Comparison of ENCODE assay signal across 14 mouse cellular contexts in genomic region chr9:62590407-62591195, GRCm38 (mm10). TPM values are rescaled to one million over a fixed set of nuclear protein-coding genes. Genes with fewer than 3 reads are reported as not detected.
A peak's percentile ranks its signal among the peaks of the same experiment; 100 is the strongest.
DNase-seq lines count a peak whose midpoint lies in the region; ATAC-seq and TF ChIP-seq lines count a peak whose summit lies in the region.
"Had no signal": no experiment of that assay in that cellular context is flagged by ENCODE, and none has a peak within 500 bp of the region (broad histone marks: within the 10 kb centered on the region; RNA-seq: fewer than 3 reads in every experiment).

No protein-coding gene starts in this region.

- no peak overlapping the region for H3K9ac ChIP-seq in heart, embryonic 11.5 days (ENCODE audit: low read depth, low read length)
- H3K9ac ChIP-seq in intestine, embryonic 16.5 days (ENCODE audit: low read depth, low read length): no peak overlapping the region
- H3K9ac ChIP-seq: forebrain, postnatal 0 days; liver, postnatal 0 days; midbrain, embryonic 15.5 days had no signal

- no peaks in the 10 kb centered on the region for H3K9me3 ChIP-seq in heart, embryonic 11.5 days (replicated peaks; ENCODE audit: control insufficient read depth, low read length)
- H3K9me3 ChIP-seq in intestine, embryonic 16.5 days (ENCODE audit: control insufficient read depth, low read length): no peaks in the 10 kb centered on the region
- H3K9me3 ChIP-seq: midbrain, embryonic 15.5 days had no signal

- H3K27me3 ChIP-seq in heart, embryonic 11.5 days (ENCODE audit: control insufficient read depth, insufficient read depth, low read length): no peaks in the 10 kb centered on the region
- no peaks in the 10 kb centered on the region for H3K27me3 ChIP-seq in intestine, embryonic 16.5 days (replicated peaks; ENCODE audit: control insufficient read depth, insufficient read depth, low read length)
- H3K27me3 ChIP-seq: midbrain, embryonic 15.5 days had no signal

- H3K4me2 ChIP-seq in heart, embryonic 11.5 days: no peak overlapping the region
- no peak overlapping the region for H3K4me2 ChIP-seq in intestine, embryonic 16.5 days (ENCODE audit: low read depth, low read length)
- H3K4me2 ChIP-seq: midbrain, embryonic 15.5 days had no signal

- TF ChIP-seq POLR2A in embryonic fibroblast, embryonic 13.5 days (IDR thresholded peaks at IDR 0.05; ENCODE audit: low read depth, low read length): no peak

- no peak for ATAC-seq in heart, embryonic 11.5 days (replicated peaks; ENCODE audit: insufficient number of reproducible peaks, low FRiP score, low TSS enrichment)
- no peak for ATAC-seq in intestine, embryonic 16.5 days
- ATAC-seq: forebrain, postnatal 0 days; liver, postnatal 0 days; midbrain, embryonic 15.5 days had no signal

- H3K27ac ChIP-seq in heart, embryonic 11.5 days (ENCODE audit: low read depth, low read length): no peak overlapping the region
- peak overlapping the region; percentile 45; the same call in 1 of the 2 replicates for H3K27ac ChIP-seq in embryonic fibroblast, embryonic 13.5 days (ENCODE audit: insufficient read depth, low read length)
- H3K27ac ChIP-seq in intestine, embryonic 16.5 days (ENCODE audit: low read length): peak overlapping the region; percentile 39; the same call in 1 of the 2 replicates
- H3K27ac ChIP-seq: midbrain, embryonic 15.5 days had no signal

- no peaks in the 10 kb centered on the region for H3K36me3 ChIP-seq in heart, embryonic 11.5 days (ENCODE audit: control insufficient read depth, insufficient read depth, low read length)
- no peaks in the 10 kb centered on the region for H3K36me3 ChIP-seq in intestine, embryonic 16.5 days (ENCODE audit: control insufficient read depth, insufficient read depth, low read length)
- H3K36me3 ChIP-seq: midbrain, embryonic 15.5 days had no signal

- intact Hi-C loops in heart, postnatal 10 days (cut with DNase I): no loop called here

- WGBS in heart, embryonic 11.5 days (ENCODE audit: insufficient replicate concordance): 82% methylated on average over 17 of the region's 17 CpGs
- 76% methylated on average over 17 of the region's 17 CpGs for WGBS in intestine, embryonic 16.5 days

- no peaks in the 10 kb centered on the region for H3K4me1 ChIP-seq in heart, embryonic 11.5 days (ENCODE audit: control insufficient read depth, insufficient read depth, low read length)
- no peaks in the 10 kb centered on the region for H3K4me1 ChIP-seq in embryonic fibroblast, embryonic 13.5 days (ENCODE audit: control insufficient read depth, insufficient read depth, low read length)
- no peaks in the 10 kb centered on the region for H3K4me1 ChIP-seq in intestine, embryonic 16.5 days (ENCODE audit: control insufficient read depth, insufficient read depth, low read length)
- H3K4me1 ChIP-seq: midbrain, embryonic 15.5 days had no signal

- no peak overlapping the region for H3K4me3 ChIP-seq in heart, embryonic 11.5 days (ENCODE audit: low read depth, low read length)
- H3K4me3 ChIP-seq in embryonic fibroblast, embryonic 13.5 days (ENCODE audit: insufficient read depth, low read length): no peak overlapping the region
- no peak overlapping the region for H3K4me3 ChIP-seq in intestine, embryonic 16.5 days (ENCODE audit: low read length)
- H3K4me3 ChIP-seq: midbrain, embryonic 15.5 days had no signal

- DNase-seq in heart, postnatal 10 days: peak; percentile 12 to 37
- DNase-seq in brain, adult 2 months (ENCODE audit: low read depth, low spot score): peak; percentile 2
- no peak for DNase-seq in spleen, postnatal 10 days (ENCODE audit: low spot score in 2 of 2)
- DNase-seq in embryo, embryonic 10 days (ENCODE audit: low spot score): no peak
- no peak for DNase-seq in frontal cortex, adult 2 months (ENCODE audit: extremely low spot score in 1 of 2, low spot score in 1 of 2)
- DNase-seq: cerebellum, postnatal 36 days; forebrain, postnatal 0 days; kidney, adult 11 months; liver, postnatal 0 days; right cerebral cortex, adult 18-20 months had no signal

- no peak for TF ChIP-seq CTCF in embryonic fibroblast, embryonic 13.5 days (IDR thresholded peaks at IDR 0.05; ENCODE audit: borderline replicate concordance, insufficient read depth, low read length)

RNA-seq across cellular contexts. Expression of gene Coro2b, which starts 53.8 kb away (rescaled TPM):
- 10 to 100 TPM; 17.9 to 20.3 TPM for total RNA-seq in heart, postnatal 10 days (2021)
- polyA plus RNA-seq in heart, embryonic 11.5 days (2014; fragmentation: Nextera tagmentation; extraction: Ambion mirVana): 3.7 TPM in 2 replicates
- polyA plus RNA-seq in embryonic fibroblast, embryonic 13.5 days (2011; ENCODE audit: insufficient read length, low read depth, missing spikeins): 5.3 and 12.1 TPM in 2 replicates
- 7.0 and 8.2 TPM in 2 replicates for polyA plus RNA-seq in intestine, embryonic 16.5 days (2015; fragmentation: Nextera tagmentation; extraction: Ambion mirVana)
- polyA plus RNA-seq in frontal cortex, adult 2 months (2012; rRNA removed): 97.7 and 104 TPM in 2 replicates

Comparison
In these comparisons a context has a peak if more than half of its experiments do, and no peak if none do; other contexts are left out.
1. DNase-seq: peak in heart, postnatal 10 days (2 of 2) and brain, adult 2 months (single experiment); none in spleen, postnatal 10 days (0 of 2), embryo, embryonic 10 days (single experiment) and frontal cortex, adult 2 months (0 of 2).